Mouse (Mus musculus) embryonic facial prominence, embryonic 11.5 days (tissue): ENCODE results near the gene Fmo9. TPM values are rescaled to one million over a fixed set of nuclear protein-coding genes. Genes with fewer than 3 reads are reported as not detected.

Source experiments
- microRNA-seq: library from miRNA; unstranded; fragments of <30 nt; microRNA quantifications from one replicate; pipeline ENCODE4, GENCODE M21; 2016; ENCODE audit warnings: borderline number of aligned reads
- polyA plus RNA-seq: library from polyadenylated mRNA; unstranded; fragments of >200 nt; fragmentation: Nextera tagmentation; extraction: Ambion mirVana; gene quantifications from 2 replicates; pipeline ENCODE4 v1.2.1, GENCODE M21; 2014

Fmo9 gene
- polyA plus RNA-seq, 1 experiment from 2014 or later: not detected

Small RNA genes lying within 50 kb of the gene (microRNA-seq; reads per million reads assigned to microRNA genes)
- gene Gm22992: not detected

Other genes with a start within 250 kb of the Fmo9 start
- not detected in 2 replicates for gene Gm4846, start 184.3 kb downstream of the Fmo9 start, polyA plus RNA-seq
- not detected in 2 replicates for gene Gm4847, start 34.2 kb downstream of the Fmo9 start, polyA plus RNA-seq